Mouse (Mus musculus) limb, embryonic 11.5 days (tissue): ENCODE data around the gene Fanca. TPM values are rescaled to one million over a fixed set of nuclear protein-coding genes. Genes with fewer than 3 reads are reported as not detected.
"Not testable (repeated sequence)": the region's sequence is repeated elsewhere in the genome, so short reads cannot be mapped to it uniquely, and the experiment has no call there.

Source experiments
- ATAC-seq: fragments of 200-750 bp; cut with Nextera tagmentation; 2 replicates; pipeline ENCODE4 v1.8.0; 2017; ENCODE audit warnings: low read depth; ENCODE audit not compliant: insufficient number of reproducible peaks, low FRiP score, low TSS enrichment
- DNase-seq: peaks from one replicate; pipeline ENCODE4 v3.0.0-alpha.2; 2015; ENCODE audit warnings: low spot score
- H3K27ac ChIP-seq: fragments of 300-500 bp; sonication (generic); replicated peaks from 2 replicates; pipeline ENCODE4 v1.5.1; 2014; ENCODE audit warnings: low read depth, mild to moderate bottlenecking, low read length
- H3K27me3 ChIP-seq: fragments of 300-500 bp; sonication (generic); 2 replicates; pipeline ENCODE4 v1.6.1; 2014; ENCODE audit warnings: mild to moderate bottlenecking, low read length, mixed read lengths; ENCODE audit not compliant: control insufficient read depth, insufficient read depth
- H3K36me3 ChIP-seq: fragments of 300-500 bp; sonication (generic); 2 replicates; pipeline ENCODE4 v1.6.1; 2014; ENCODE audit warnings: mild to moderate bottlenecking, low read length, moderate library complexity, mixed read lengths; ENCODE audit not compliant: control insufficient read depth, insufficient read depth
- H3K4me1 ChIP-seq: fragments of 300-500 bp; sonication (generic); 2 replicates; pipeline ENCODE4 v1.6.1; 2014; ENCODE audit warnings: low read length, mixed read lengths; ENCODE audit not compliant: control insufficient read depth, insufficient read depth
- H3K4me2 ChIP-seq: fragments of 300-500 bp; sonication (generic); 2 replicates; pipeline ENCODE4 v1.6.1; 2014; ENCODE audit warnings: low read depth, mild to moderate bottlenecking, moderate library complexity; ENCODE audit not compliant: severe bottlenecking
- H3K4me3 ChIP-seq: fragments of 300-500 bp; sonication (generic); 2 replicates; pipeline ENCODE4 v1.5.1; 2014; ENCODE audit warnings: low read depth, low read length
- H3K9ac ChIP-seq: fragments of 300-500 bp; sonication (generic); 2 replicates; pipeline ENCODE4 v1.6.1; 2014; ENCODE audit warnings: mild to moderate bottlenecking, low read length
- H3K9me3 ChIP-seq: fragments of 300-500 bp; sonication (generic); 2 replicates; pipeline ENCODE4 v1.6.1; 2016; ENCODE audit warnings: low read length; ENCODE audit not compliant: control insufficient read depth
- WGBS: fragments of 180-500 bp; shearing (Covaris S2); extraction: QIAGEN DNeasy Blood & Tissue Kit; methylation state at CpG from one replicate; pipeline ENCODE4 v1.1.7; 2014; 5-methylcytosine and 5-hydroxymethylcytosine counted together
- polyA plus RNA-seq: library from polyadenylated mRNA; unstranded; fragments of >200 nt; fragmentation: Nextera tagmentation; extraction: Ambion mirVana; gene quantifications from 2 replicates; pipeline ENCODE4 v1.2.1, GENCODE M21; 2014

The Fanca gene
- polyA plus RNA-seq, 1 experiment from 2014 or later = 38.9 TPM

- ATAC-seq = no peak
- H3K4me3 ChIP-seq = no peak overlapping the region
- H3K36me3 ChIP-seq = peaks cover 16% of the 10 kb centered on the region; the same call in 1 of the 2 replicates
- no peaks in the 10 kb centered on the region for H3K9me3 ChIP-seq
- H3K9ac ChIP-seq = no peak overlapping the region
- H3K4me2 ChIP-seq = no peak overlapping the region
- DNase-seq = no peak
- H3K27ac ChIP-seq = no peak overlapping the region
- WGBS = 85% methylated on average over 8 of the region's 8 CpGs
- no peaks in the 10 kb centered on the region for H3K4me1 ChIP-seq
- H3K27me3 ChIP-seq = no peaks in the 10 kb centered on the region
These were observed 26.7 kb downstream of the Fanca start for GRCm38 (mm10) chr8:123291716-123292115.

GRCm38 (mm10) chr8:123290679-123291078 lies 27.7 kb downstream of the Fanca start:
- no peaks in the 10 kb centered on the region for H3K4me1 ChIP-seq
- ATAC-seq = no peak
- no peaks in the 10 kb centered on the region for H3K27me3 ChIP-seq
- no peak overlapping the region for H3K9ac ChIP-seq
- H3K4me3 ChIP-seq = no peak overlapping the region
- no peak for DNase-seq
- H3K4me2 ChIP-seq = no peak overlapping the region
- WGBS = 93% methylated on average over 8 of the region's 8 CpGs
- no peak overlapping the region for H3K27ac ChIP-seq
- H3K36me3 ChIP-seq = peaks cover 16% of the 10 kb centered on the region; the same call in 1 of the 2 replicates
- no peaks in the 10 kb centered on the region for H3K9me3 ChIP-seq

GRCm38 (mm10) chr8:123290166-123290565 lies 28.2 kb downstream of the Fanca start:
- no peak for DNase-seq
- H3K9ac ChIP-seq = no peak overlapping the region
- ATAC-seq = no peak
- no peak overlapping the region for H3K4me3 ChIP-seq
- H3K9me3 ChIP-seq = no peaks in the 10 kb centered on the region
- H3K36me3 ChIP-seq = peaks cover 16% of the 10 kb centered on the region; the same call in 1 of the 2 replicates
- no peak overlapping the region for H3K27ac ChIP-seq
- 85% methylated on average over 4 of the region's 4 CpGs for WGBS
- no peaks in the 10 kb centered on the region for H3K27me3 ChIP-seq
- no peak overlapping the region for H3K4me2 ChIP-seq
- no peaks in the 10 kb centered on the region for H3K4me1 ChIP-seq

- DNase-seq = no peak
- ATAC-seq = no peak
- Histone ChIP-seq H3K4me2 (no peak overlapping the region), H3K27ac (no peak overlapping the region), H3K9ac (no peak overlapping the region), H3K27me3 (no peaks in the 10 kb centered on the region), H3K4me3 (no peak overlapping the region), H3K9me3 (no peaks in the 10 kb centered on the region), H3K36me3 (peaks cover 15% of the 10 kb centered on the region), H3K4me1 (no peaks in the 10 kb centered on the region)
- 92% methylated on average over 17 of the region's 17 CpGs for WGBS
These were observed 31.0 kb downstream of the Fanca start for GRCm38 (mm10) chr8:123287362-123287761.

GRCm38 (mm10) chr8:123284493-123284892 lies 33.9 kb downstream of the Fanca start:
- Histone ChIP-seq H3K36me3 (peaks cover 14% of the 10 kb centered on the region), H3K4me2 (no peak overlapping the region), H3K4me1 (no peaks in the 10 kb centered on the region), H3K4me3 (no peak overlapping the region), H3K9me3 (no peaks in the 10 kb centered on the region), H3K27me3 (no peaks in the 10 kb centered on the region), H3K27ac (no peak overlapping the region), H3K9ac (no peak overlapping the region)
- 92% methylated on average over 5 of the region's 5 CpGs for WGBS
- DNase-seq (no peak), ATAC-seq (no peak)

- H3K27ac ChIP-seq = no peak overlapping the region
- H3K9ac ChIP-seq = no peak overlapping the region
- no peaks in the 10 kb centered on the region for H3K9me3 ChIP-seq
- H3K4me1 ChIP-seq = no peaks in the 10 kb centered on the region
- H3K36me3 ChIP-seq = peaks cover 10% of the 10 kb centered on the region
- H3K27me3 ChIP-seq = no peaks in the 10 kb centered on the region
- DNase-seq (no peak), ATAC-seq (no peak)
- WGBS = 90% methylated on average over 7 of the region's 7 CpGs
- H3K4me2 ChIP-seq = no peak overlapping the region
- H3K4me3 ChIP-seq = no peak overlapping the region
These were observed 34.4 kb downstream of the Fanca start for GRCm38 (mm10) chr8:123283991-123284390.

- not testable (repeated sequence) for H3K4me2 ChIP-seq, ATAC-seq, H3K9ac ChIP-seq, H3K4me3 ChIP-seq, H3K36me3 ChIP-seq, H3K27ac ChIP-seq, H3K27me3 ChIP-seq, H3K9me3 ChIP-seq, H3K4me1 ChIP-seq, DNase-seq
- WGBS = 96% methylated on average over 5 of the region's 6 CpGs
These were observed 35.4 kb downstream of the Fanca start for GRCm38 (mm10) chr8:123282994-123283393.

- Histone ChIP-seq H3K36me3 (peaks cover 2% of the 10 kb centered on the region), H3K9ac (no peak overlapping the region), H3K4me3 (no peak overlapping the region), H3K4me2 (no peak overlapping the region), H3K4me1 (no peaks in the 10 kb centered on the region), H3K27me3 (no peaks in the 10 kb centered on the region), H3K27ac (no peak overlapping the region), H3K9me3 (no peaks in the 10 kb centered on the region)
- no peak for DNase-seq
- ATAC-seq = no peak
- 86% methylated on average over 13 of the region's 13 CpGs for WGBS
These were observed 37.9 kb downstream of the Fanca start for GRCm38 (mm10) chr8:123280302-123281094.

- no peak for DNase-seq
- WGBS = 92% methylated on average over 4 of the region's 4 CpGs
- H3K4me3 ChIP-seq = no peak overlapping the region
- H3K36me3 ChIP-seq = peaks cover 2% of the 10 kb centered on the region
- ATAC-seq = no peak
- no peaks in the 10 kb centered on the region for H3K9me3 ChIP-seq
- H3K27me3 ChIP-seq = no peaks in the 10 kb centered on the region
- H3K4me2 ChIP-seq = no peak overlapping the region
- no peak overlapping the region for H3K9ac ChIP-seq
- H3K27ac ChIP-seq = no peak overlapping the region
- H3K4me1 ChIP-seq = no peaks in the 10 kb centered on the region
These were observed 38.5 kb downstream of the Fanca start for GRCm38 (mm10) chr8:123279828-123280227.
